Mouse (Mus musculus) urinary bladder, postnatal 4 days (tissue): Measurements from ENCODE around the gene Chpt1.
"Not testable (repeated sequence)": the region's sequence is repeated elsewhere in the genome, so short reads cannot be mapped to it uniquely, and the experiment has no call there.

Experiments used
- DNase-seq, 2 experiments: peaks; one replicate each; pipeline ENCODE4 v3.0.0; 2021 to 2022; ENCODE audit warnings: low spot score in 2 of 2

Chpt1 gene

DNA sequence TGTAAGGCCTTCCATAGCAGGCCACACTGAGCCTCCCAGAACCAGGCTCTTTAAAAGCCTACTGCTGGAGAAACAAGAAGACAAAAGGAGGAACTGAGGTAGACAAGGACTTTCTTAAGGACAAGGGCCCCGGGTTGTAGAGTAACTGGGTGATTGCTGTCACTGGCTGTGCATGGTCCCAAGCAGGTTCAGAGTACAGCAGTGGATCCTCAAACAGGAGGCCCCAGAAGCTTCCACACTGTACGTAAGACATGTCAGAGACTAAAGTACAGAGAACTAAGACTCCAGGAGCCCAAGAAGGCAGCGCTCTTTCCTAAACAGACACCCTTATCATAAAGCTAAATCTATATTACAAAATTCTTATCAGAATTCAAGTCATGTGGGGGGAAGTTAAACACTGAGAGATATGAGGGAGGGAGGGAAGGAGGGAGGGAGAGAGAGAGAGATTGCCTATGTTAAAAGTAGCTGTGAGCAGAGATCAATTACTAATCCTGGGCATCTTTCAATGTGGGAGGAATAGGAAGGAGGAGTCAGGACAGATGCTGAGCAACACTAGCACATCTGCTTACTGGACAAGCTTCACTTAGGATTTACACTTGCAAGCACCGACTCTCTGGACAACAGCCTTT, 8.8 kb downstream of the Chpt1 start:
- DNase-seq, result no peak

DNA sequence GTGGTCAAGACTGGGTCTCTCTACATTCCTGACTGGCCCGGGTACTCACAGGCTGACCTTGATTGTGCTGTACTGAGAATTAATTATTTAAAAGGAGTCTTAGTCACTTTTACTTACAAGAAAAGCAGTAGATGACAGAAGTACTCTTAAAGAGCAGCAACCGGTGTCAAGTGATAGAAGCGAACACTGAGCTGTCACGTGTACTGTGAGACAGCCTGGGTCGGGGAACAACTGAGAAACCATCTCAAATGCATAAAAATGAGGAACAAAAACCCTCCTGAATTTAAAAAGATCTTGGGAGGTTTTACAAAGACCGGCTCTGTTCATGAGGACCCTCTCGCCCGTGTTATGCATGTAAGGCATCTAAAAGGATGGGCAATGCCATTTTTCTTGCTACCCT, 11.2 kb downstream of the Chpt1 start:
- DNase-seq, result no peak

DNA sequence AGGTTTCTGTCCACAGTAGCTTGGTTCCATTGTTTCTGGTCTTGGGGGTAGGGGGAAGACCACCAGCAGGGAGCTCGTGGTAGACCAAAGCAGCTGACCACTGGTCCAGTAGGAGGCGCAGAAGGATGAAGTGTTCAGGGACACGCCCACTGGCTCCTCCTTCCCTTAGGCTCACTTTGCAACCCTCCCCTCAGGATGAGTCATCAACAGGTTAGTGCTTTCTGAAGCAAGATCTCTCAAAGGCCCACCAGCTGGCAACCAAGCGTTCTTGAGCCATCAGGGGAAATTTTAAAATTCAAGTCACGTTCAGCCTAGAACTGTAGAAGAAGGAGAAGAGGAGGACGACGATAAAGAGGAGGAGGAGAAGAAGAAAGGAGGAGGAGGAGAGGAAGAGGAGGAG, 12.2 kb downstream of the Chpt1 start:
- DNase-seq, result no peak

DNA sequence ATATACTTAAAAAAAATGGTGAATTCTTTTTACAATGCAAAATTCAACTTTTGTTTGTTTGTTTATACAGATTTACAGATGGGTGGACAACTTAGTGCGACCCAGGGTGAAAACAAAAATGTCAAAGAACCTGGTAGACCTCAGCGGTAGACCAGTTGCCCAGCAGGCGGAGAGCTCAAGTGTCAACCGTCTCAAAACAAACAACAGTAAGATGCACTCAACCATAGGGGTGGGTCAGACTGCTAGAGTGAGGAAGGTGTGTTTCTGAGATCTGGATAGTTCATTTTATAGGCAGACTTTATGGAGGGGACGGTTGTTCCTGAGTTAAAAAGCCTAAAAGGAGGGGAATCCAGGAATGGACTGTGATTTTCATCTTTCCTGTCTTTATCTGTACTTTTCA, 15.2 kb downstream of the Chpt1 start:
- no peak for DNase-seq

DNA sequence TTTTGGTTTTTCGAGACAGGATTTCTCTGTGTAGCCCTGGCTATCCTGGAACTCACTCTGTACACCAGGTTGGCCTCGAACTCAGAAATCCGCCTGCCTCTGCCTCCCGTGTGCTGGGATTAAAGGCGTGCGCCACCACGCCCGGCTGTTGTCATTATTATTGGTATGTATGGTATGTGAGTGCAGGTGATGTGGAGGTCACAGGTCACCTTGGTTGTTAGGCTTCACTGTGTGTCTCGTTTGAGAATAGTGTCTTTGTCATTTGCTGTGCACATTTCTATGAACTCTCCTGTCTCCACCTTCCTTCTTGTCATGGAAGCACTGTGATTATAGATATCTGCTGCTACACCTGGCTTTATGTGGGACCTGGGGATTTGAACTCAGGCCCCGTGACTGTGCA, 21.0 kb downstream of the Chpt1 start:
- DNase-seq, result not testable (repeated sequence)

DNA sequence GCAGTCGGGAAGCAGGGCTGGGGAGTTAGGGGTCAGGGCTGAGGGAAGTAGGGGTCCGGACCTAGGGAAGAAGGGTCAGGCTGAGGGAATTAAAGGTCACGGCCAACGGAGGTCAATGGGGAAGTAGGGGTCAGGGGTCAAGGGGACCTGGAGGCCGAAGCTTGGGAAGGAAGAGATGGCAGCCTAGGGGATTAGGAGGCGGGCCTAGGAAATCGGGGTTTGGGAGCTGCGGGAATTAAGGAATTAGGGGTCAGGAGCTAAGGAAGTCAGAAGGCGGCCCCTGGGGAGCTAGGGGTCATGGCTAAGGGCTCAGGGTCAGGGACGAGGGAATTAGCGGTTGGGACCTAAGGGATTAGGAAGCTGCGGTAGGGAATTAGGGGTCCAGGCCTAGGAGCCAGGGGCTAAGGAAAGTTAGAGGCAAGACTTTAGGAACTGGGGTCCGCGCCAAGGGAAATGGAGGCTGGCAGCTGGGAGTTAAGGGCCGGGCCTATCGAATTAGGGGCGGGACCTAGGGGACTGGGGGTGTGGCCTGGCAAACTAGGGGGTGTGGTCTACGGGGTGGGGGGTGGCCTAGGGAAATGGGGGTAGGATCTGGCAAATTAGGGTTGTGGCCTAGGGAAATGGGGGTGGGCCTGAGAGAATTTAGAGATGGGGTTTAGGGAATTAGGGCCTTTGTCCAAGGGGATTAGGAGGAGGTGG, 43.6 kb downstream of the Chpt1 start:
- DNase-seq, result no peak

DNA sequence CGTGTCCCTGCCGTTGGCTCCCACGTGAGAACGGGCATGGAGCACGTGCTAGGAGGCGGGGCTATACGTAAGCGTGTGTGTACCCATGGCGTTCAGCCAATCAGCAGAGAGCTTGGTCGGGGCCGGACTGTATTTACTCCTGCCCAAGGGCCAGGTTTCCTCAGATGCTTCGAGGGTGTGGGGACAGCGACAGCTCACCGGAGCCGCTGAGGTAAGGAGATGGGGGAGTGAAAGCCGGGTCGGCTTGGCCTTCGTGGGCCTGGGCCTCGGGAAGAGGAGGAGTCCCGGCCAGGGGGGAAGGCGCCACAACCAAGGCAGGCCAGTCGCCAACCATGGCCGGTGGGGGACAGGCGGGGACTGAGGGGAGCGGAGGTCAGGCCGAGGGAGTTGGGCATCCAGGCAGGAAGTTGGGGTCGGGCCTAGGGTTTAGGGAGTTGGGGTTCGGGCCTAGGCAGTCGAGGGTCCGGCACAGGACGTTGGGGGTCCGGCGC, 44.3 kb downstream of the Chpt1 start, which contains the start of gene Sycp3:
Gene Sycp3 (plus strand): TSS at position 68 of the 491 bp plus-strand sequence.
- DNase-seq, result no peak

DNA sequence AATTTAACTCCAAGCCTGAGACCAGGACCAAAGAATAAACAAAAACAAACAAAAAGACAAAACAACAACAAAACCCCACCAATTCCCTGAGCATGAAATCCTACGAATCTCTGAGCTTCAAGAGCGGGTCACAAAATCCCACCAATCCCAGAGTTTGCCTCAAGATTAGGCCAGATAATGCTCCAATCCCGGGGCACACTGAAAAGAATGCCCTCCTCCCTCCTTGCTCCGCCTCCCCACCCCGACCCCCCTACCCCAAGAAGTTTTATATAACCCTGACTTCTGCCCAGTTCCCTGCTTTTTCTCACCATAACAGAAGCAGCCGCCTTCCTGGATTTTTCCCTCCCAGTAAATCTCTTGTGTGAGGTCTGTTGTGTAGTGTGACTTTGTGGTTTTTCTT, 46.1 kb downstream of the Chpt1 start:
- no peak for DNase-seq

DNA sequence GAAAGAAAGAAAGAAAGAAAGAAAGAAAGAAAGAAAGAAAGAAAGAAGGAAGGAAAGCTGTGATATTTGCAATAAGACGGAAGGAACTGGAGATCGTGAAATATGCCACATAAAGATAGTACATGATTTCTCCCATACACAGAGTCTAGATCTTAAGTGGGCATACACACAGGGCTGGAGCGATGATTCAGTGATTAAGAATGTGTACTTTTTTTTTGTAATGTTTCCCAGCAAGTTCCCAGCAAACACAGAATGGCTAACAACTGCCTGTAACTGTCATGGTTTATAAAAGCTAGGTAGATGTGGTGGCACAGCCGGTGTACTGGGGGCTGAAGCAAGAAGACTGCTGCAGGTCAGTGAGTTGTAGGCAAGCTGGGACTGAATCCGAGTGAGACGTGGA, 51.9 kb downstream of the Chpt1 start:
- no peak for DNase-seq

DNA sequence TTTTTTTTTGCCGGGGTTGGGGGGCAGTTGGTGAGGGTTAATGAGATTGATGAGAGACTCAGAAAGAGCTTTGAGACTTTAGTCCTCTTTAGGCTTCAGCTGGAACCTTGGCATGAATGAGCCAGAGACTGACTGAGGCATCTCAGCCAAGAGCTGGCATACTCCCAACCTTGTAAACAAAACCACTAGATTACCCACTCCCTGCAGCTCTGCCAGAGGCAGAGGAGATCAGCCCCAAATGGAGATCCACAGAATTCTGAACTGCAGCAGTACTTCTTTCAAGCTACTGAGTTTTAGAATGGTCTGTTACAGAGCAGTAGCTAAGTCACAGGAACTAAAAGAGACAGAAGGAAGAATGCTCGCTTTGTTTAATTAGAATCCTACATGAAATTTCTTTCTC, 52.7 kb downstream of the Chpt1 start:
- DNase-seq, result no peak

DNA sequence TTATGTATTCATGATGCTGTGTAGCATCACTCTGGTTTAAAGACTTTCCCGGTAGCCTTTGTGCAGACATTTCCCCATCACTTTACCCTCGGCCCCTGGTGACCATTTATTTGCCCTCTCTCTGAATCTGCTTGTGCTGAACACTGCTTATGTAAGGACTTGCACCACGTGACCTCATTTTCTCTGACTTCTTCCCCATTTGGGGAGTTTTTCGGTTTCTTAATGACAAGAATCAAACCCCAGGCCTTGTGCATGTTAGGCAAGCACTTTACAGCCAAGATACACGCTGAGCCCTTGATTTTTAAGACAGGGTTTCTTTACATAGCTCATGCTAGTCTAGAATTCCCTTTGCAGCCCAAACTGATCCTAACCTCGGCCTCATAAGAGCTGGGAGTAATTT, 62.6 kb downstream of the Chpt1 start:
- DNase-seq, result no peak

DNA sequence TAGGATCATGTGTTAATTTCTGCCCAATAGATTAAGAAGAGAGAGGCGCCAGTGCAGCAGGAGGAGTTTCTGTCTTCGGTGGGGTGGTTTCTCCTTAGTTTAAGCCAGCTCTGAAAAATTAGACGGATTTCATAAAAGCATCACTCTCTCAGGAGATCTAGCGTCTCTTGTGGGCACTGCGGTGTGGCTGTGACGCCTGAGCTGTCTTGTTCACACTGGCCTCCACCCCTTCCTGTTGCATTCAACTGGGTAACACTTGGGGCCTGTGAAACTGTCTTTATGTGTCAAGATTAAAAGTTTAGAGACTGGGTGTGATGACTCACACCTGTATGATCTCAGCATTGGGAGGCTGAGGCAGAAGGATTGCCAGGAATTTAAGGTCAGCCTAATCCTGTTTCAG, 75.9 kb downstream of the Chpt1 start:
- no peak for DNase-seq

DNA sequence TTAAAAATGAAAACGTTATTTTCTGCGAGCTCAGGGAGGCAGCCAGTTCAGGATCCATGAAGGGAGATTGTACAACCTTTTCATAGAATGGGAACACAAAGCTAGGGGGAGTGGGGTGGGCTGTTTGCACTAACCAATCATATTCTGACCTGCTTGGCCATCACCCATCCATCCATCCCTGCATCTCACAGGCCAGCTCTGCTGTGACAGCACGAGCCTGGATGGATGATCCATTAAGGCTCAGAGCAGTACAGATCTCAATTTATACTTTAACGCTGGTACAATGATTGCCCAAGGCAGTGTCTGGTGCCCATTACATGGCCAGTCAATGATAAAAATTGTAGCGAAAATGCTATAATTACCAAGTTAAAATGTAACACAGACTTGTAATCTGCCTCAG, 77.0 kb downstream of the Chpt1 start:
- no peak for DNase-seq

DNA sequence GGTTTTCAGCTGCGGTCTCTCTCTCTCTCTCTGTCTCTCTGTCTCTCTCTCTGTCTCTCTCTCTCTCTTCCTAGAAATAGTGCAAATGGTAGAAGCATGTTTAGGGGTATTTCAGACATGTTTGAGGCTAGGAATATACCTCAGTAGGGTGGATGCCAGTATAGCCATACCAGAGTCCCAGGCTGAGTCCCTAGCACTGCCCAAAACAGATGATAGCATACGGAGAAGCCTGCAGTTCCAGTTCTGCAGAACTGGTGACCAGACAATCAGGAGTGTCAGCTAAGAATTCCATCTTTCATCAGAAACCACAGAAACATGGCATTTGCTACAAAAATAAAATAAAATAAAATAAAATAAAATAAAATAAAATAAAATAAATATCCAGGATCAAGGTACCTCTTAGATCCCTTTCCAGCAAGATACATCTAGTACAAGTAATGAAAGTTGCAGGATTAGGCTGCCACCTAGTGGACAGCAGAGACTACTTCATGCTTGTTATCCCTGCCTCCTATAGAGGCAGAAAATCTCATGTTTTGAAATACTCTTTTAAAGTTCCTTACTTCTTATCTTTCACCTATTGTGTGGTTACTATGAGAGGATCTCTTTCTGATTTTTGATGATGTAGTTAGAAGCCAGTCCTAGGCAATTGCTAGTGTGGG, 77.6 kb downstream of the Chpt1 start:
- no peak for DNase-seq

DNA sequence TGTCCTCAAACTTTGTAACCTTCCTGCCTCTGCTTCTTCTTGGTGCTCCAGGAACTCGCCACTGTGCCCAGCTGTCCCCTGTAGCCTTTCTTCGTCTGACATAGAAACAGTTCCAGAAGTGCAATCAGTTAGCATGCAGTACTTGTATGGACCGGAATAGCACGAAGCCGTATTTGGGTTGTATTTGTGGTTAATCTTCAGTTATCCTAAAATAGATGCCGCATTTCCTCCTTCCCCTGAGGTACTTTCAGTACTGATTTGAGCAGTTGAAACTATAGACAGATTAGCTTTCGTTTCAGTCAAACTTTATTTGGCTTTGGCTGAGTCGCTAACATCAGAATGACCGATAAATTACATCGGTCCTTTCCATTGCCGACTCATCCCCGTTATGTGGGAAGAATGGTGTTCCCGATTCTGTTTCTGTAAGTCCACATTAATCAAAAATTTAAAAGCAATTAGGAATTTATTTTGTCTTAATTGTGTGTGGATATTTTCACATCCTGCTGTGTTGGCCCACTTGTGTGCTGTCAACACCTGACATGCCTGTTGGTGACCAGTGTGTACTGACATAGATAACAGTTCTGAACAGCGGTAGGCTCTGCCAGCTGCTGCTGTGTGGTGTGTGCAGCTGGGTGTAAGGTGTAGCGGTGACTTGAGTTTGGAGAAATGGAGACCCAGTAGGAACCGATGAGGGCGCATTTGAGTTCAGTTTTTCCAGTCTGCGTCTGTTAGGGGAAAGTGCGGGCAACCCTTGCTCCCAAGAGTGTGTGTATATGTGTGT, 83.0 kb downstream of the Chpt1 start:
- DNase-seq, result no peak

DNA sequence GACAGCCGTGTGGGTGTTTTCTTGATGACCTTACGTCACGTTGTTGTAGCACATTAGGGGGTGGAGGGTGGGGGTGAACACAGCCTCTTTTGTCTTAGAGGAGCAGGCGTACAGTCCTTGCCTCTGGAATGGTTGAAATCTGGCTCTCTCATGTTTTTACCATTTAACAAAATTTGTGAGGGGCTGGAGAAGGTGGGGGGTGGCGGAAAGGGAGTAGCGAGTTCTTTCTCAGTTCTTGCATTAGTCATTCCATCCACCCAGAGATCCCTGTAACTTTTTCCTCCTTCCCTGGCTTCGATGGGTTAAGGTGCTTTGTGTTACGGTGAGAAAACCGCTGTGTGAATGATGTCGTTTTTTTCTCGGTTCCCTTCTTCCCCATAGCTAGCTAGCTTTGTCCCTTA, 83.7 kb downstream of the Chpt1 start:
- no peak for DNase-seq

DNA sequence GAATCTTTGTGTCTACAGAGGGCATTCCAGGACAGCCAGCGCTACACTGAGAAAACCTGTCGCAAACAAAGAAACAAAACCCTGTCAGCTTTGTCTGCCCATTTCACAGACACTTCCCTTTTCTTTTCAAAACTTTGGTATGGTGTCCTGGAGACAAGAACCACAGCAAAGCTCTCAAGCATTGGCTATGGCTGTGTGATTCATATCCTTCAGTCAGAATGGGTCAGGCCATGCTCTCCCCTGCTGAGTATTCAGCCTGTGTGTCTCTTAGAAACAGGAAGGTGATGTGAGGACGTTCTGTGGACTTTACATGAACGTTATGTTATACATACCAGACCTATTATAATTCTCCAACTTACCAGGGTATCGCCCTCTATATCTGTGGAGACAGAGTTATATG, 86.2 kb downstream of the Chpt1 start:
- DNase-seq, result no peak

DNA sequence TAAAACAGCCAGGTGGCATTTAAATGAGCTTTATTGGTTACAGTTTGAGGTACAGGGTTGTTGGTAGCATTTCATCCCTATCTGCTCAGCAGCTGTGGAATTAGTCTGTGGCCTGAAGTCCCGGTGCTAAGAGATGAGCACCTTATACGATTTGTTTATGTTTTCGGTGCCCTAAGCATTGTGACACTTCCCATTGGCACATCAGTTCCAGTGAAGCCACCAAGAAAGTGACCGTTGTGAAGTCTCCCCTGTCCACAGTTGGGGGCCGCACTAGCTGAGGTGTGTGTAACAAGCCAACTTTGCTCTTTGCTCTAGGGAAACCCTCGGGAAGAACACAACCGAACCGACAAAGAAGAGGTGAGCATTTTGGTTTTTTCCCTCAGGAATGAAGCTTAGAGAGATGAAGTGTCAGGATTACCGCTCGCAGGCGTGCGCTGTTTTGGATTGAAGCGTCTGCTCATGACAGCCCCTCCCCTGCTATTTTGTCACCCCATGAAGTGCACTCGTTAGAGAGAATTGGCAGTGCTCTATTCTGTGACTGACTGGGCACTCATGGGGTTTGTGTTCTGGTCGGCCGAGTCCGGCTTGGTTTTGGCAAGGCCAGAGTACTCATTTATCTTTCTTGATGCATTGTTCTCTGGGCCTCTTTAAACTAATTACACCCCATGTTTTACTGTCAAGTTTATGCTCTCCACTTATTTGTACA, 91.4 kb downstream of the Chpt1 start:
- DNase-seq, result no peak

DNA sequence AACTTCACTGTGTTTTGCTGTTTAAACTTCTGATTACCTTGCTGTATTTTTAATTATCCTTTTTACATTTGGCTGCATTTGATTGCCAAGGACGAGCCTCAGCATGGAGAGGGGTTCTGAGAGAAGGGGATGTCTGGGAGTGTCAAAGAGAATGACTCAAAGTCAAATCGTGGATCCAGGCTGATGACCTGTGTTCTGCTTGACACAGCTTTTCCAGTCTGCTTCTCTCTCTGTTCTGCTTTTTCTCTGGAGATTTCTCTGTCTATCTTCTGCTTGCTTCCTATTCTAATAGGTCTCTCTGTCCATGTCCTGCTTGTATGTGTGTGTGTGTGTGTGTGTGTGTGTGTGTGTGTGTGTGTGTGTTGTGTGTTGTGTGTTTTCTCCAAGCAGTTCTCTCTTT, 94.1 kb downstream of the Chpt1 start:
- DNase-seq, result no peak

DNA sequence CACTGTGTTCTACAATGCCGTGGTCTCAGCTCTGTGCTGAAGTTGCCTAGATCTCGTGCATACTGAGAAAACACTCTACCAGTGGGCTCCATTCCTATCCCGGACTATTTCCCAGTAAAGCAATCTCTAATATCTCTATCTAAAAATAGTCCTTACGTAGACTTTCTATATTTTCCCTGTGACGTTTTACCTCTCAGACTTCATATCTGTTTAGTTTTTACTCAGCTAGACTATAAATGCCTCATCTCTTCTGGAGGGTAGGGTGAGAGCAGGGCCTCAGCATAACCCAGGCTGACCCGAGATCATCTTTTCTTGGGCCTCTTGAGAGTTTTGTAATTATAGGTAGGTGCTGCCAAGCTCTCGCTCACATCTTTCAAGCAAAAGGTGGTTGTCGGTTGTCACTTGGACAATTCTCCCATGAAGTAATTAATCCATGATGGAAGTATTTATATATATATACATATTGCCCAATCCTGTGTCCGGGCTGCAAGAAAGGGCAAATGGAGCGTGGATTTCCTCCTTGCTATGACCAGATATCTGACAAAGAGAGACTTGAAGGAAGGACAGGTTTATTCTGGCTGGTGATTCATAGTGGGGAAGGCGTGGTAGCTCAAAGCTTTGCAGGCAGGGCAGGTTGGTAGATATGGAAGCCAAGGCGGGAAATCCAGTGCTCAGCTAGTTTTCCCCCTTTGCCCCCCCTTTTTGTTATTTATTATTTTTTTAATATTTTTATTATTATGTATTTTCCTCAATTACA, 95.8 kb downstream of the Chpt1 start:
- no peak for DNase-seq

DNA sequence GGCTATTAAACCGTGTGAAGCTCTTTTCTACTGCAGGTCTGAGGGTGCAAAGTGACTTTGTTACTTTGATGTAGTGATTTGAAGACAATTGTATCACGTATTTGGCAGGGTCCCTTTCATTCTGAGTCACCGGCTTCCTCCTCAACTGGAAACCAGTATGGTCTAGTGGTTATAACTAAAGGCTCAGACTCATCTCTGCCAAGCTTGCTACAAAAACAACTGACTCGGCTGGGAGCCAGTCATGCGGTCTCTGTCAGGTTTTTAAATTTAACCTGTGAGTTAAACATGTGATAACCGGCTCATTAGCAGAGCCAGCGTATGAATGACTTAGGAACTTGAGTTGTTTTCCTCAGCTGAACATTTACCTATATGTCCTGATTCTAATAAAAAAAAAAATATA, 98.1 kb downstream of the Chpt1 start:
- DNase-seq, result no peak
